Mouse (Mus musculus): ENCODE data around the gene Acaca. TPM values are rescaled to one million over a fixed set of nuclear protein-coding genes. Genes with fewer than 3 reads are reported as not detected.
"Not testable (repeated sequence)": the region's sequence is repeated elsewhere in the genome, so short reads cannot be mapped to it uniquely, and the experiment has no call there.

Gene Acaca
- polyA plus RNA-seq, 1 experiment from 2014 or later: 14.4 TPM

DNA sequence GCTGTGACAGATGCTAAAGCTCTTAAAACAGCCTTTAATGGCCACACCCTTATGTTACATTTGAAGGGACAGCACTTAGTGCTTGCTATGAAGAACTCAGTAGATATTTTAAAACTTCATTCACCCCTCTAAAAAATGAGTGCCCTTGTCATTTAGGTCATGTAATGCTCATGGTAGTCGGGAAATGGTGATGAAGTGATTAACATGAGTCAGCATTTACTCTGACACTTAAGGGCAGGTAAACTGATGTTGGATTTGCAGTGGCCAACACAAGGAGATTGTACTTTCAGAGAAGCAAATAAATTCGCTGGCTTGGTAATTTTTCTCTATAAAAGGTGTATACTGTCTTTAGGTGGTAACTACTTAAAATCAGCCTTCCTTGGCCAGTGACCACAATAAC is 166.9 kb downstream of the Acaca start:
- ATAC-seq (replicated peaks; ENCODE audit: low FRiP score): no peak
- H3K4me2 ChIP-seq: no peak overlapping the region
- no peaks in the 10 kb centered on the region for H3K4me1 ChIP-seq
- H3K27ac ChIP-seq: no peak overlapping the region
- 92% methylated on average over 2 of the region's 2 CpGs for WGBS
- H3K36me3 ChIP-seq: peaks cover 16% of the 10 kb centered on the region; the same call in 1 of the 2 replicates
- no peak overlapping the region for H3K9ac ChIP-seq
- no peaks in the 10 kb centered on the region for H3K9me3 ChIP-seq (replicated peaks)
- no peaks in the 10 kb centered on the region for H3K27me3 ChIP-seq
- no peak overlapping the region for H3K4me3 ChIP-seq (replicated peaks)

DNA sequence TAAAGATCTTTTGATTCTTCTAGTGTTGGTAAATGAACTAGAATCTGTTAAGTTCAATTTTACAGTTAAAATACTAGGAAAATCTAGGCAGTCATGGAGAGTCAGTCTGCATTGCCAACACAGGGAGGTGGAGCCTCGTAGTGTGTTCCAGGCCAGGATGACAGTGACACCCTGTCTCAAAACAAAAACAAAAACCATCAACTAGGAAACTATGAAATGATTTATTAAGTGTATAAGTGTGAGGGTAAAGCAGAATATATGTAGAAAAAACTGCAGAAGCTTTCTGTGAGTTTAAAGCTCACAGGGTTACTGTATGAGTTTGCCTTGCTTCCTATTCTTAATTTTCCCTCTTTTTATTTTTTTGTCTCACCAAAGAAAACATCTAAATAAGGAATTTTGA is 176.0 kb downstream of the Acaca start:
- Histone ChIP-seq H3K27ac (no peak overlapping the region), H3K4me2 (no peak overlapping the region), H3K4me1 (no peaks in the 10 kb centered on the region), H3K9me3 (replicated peaks) (no peaks in the 10 kb centered on the region), H3K27me3 (no peaks in the 10 kb centered on the region), H3K4me3 (replicated peaks) (no peak overlapping the region), H3K9ac (no peak overlapping the region), H3K36me3 (peaks cover 7% of the 10 kb centered on the region; the same call in 1 of the 2 replicates)
- no peak for ATAC-seq (replicated peaks; ENCODE audit: low FRiP score)
- WGBS: 89% methylated on average over 1 of the region's 1 CpGs

DNA sequence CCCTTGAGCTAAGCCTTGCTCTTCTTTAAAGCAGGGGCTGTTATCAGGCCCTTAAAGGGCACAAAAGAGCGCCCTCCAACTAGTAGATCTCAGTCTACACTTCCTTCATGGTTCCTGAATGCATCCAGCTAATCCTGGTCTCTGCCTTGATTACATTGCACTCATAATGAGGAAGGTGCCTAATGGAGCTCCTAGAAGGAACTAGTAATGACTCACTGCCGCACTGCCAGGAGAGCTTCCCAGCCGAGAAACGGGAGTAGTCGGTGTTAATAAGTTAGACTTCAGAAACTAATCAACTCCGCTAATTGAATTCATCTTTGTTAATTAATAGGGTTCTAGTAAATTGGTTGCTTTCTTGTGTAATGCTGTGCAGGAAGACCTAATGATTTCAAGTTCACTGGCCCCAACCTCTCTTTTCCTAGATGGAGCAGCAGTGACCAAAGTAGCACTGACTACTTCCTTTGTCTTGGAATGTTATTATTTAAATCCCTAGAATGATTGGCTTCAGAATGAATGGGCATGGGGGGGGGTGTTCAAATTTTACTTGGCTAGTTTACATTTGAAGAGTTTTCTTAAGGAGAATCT is 176.8 kb downstream of the Acaca start:
- H3K27me3 ChIP-seq: no peaks in the 10 kb centered on the region
- H3K4me3 ChIP-seq (replicated peaks): no peak overlapping the region
- H3K36me3 ChIP-seq: peaks cover 6% of the 10 kb centered on the region; the same call in 1 of the 2 replicates
- ATAC-seq (replicated peaks; ENCODE audit: low FRiP score): no peak
- no peaks in the 10 kb centered on the region for H3K9me3 ChIP-seq (replicated peaks)
- H3K4me2 ChIP-seq: no peak overlapping the region
- no peaks in the 10 kb centered on the region for H3K4me1 ChIP-seq
- H3K27ac ChIP-seq: no peak overlapping the region
- no peak overlapping the region for H3K9ac ChIP-seq
- WGBS: 86% methylated on average over 6 of the region's 6 CpGs

DNA sequence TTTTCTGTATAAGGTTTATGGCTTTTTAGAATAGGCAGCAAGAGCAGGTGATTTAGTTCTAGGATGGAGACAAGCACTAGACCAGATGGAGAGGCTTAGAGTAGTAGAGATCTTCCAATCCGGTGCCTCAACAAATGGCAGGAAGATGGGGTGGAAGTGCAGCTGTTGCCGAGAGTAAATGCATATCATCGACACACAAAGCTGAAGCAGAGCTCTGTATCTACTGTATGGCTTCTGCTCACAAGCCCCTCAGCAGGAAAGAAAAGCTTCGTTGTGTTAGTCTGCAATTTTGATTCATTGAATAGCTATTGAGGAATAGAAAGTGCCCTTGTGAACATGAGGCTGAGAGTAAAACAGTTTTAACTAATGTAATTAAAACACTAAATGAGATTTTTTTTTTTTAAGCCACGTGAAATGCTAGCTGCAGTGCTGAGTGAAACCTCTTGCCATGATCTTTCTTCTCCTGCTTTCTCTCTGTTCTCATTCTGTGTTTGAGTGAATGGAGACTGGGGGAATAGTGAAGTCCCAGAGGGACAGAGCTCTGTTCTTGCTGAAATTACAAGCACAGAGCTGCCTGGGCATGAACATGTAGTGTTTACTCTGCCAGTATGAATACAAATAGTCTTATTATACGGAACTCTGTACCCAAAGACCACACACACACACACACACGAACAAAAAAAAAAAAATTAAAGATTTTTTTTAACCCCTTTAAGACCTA is 194.7 kb downstream of the Acaca start:
- Histone ChIP-seq H3K27me3 (no peaks in the 10 kb centered on the region), H3K9me3 (replicated peaks) (no peaks in the 10 kb centered on the region), H3K4me3 (replicated peaks) (no peak overlapping the region), H3K9ac (no peak overlapping the region), H3K4me2 (no peak overlapping the region), H3K36me3 (peaks cover 46% of the 10 kb centered on the region), H3K27ac (no peak overlapping the region), H3K4me1 (no peaks in the 10 kb centered on the region)
- no peak for ATAC-seq (replicated peaks; ENCODE audit: low FRiP score)
- WGBS: 79% methylated on average over 7 of the region's 7 CpGs

DNA sequence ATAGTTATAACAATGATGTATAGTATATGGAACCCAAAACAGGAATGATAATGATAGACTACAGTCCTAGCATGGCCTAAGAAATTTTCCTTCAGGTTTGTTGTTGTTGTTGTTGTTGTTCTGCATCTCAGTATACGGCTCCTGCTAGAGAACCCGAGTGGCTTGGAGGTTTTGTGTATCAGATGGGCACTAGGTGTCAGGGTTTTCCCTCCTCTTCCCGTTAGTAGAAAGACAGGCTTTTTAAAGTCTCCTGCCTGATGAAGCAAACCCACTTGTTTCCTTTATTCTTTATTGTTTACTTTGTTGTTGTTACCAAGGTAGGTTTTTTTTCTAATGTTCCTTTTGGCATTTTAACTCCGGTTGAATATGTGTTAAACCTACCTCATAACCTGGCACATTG is 197.6 kb downstream of the Acaca start:
- H3K4me3 ChIP-seq (replicated peaks): no peak overlapping the region
- H3K36me3 ChIP-seq: peaks cover 32% of the 10 kb centered on the region
- H3K27me3 ChIP-seq: no peaks in the 10 kb centered on the region
- no peaks in the 10 kb centered on the region for H3K4me1 ChIP-seq
- H3K9me3 ChIP-seq (replicated peaks): no peaks in the 10 kb centered on the region
- no peak overlapping the region for H3K9ac ChIP-seq
- no peak overlapping the region for H3K4me2 ChIP-seq
- ATAC-seq (replicated peaks; ENCODE audit: low FRiP score): no peak
- 76% methylated on average over 4 of the region's 4 CpGs for WGBS
- no peak overlapping the region for H3K27ac ChIP-seq

DNA sequence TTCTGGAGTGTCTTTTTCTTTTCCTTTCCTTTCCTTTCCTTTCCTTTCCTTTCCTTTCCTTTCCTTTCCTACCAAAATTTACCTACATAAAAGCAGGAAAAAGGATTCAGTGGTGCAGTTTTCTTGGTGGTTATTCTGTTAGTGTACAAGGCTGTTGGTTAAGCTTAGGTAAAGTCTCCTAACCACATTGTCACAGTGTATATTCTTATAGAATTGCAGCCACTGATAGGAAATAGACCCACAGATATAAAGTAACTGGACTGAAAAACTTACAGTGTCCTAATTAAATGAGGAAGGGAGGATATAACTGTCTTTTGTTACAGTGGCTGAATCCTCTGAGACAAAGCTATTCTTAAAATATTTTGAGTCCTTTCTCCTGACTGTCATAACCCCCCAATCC is 202.9 kb downstream of the Acaca start:
- H3K36me3 ChIP-seq: 0 out of 2 replicates have a peak, but pooled peaks cover 9% of the 10 kb centered on the region
- no peak overlapping the region for H3K4me2 ChIP-seq
- no peak for ATAC-seq (replicated peaks; ENCODE audit: low FRiP score)
- no peaks in the 10 kb centered on the region for H3K9me3 ChIP-seq (replicated peaks)
- no peaks in the 10 kb centered on the region for H3K27me3 ChIP-seq
- H3K27ac ChIP-seq: no peak overlapping the region
- H3K9ac ChIP-seq: no peak overlapping the region
- no peak overlapping the region for H3K4me3 ChIP-seq (replicated peaks)
- no peaks in the 10 kb centered on the region for H3K4me1 ChIP-seq

DNA sequence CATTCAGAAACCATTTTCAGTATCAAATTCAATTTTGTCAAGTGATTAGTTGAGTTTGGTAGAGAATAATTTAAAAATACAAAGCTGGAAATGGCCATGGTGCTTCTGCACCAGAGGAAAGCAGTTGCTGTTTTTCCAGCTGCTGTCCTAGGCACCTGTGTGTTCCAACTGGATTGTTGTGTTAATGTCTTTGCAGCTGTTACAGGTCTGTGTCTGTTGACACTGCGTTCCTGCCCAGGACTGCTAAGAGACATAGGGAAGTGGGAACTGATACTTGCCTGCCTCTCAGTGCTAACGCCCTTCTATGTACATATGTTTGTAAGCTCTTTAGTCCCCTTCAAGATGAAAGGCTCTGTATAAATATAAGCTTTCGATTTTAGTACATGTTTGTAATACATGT is 203.4 kb downstream of the Acaca start:
- H3K4me3 ChIP-seq (replicated peaks): no peak overlapping the region
- H3K4me2 ChIP-seq: no peak overlapping the region
- no peaks in the 10 kb centered on the region for H3K27me3 ChIP-seq
- WGBS: 79% methylated on average over 3 of the region's 3 CpGs
- no peaks in the 10 kb centered on the region for H3K4me1 ChIP-seq
- 0 out of 2 replicates have a peak, but pooled peaks cover 9% of the 10 kb centered on the region for H3K36me3 ChIP-seq
- H3K27ac ChIP-seq: no peak overlapping the region
- no peaks in the 10 kb centered on the region for H3K9me3 ChIP-seq (replicated peaks)
- ATAC-seq (replicated peaks; ENCODE audit: low FRiP score): no peak
- no peak overlapping the region for H3K9ac ChIP-seq

DNA sequence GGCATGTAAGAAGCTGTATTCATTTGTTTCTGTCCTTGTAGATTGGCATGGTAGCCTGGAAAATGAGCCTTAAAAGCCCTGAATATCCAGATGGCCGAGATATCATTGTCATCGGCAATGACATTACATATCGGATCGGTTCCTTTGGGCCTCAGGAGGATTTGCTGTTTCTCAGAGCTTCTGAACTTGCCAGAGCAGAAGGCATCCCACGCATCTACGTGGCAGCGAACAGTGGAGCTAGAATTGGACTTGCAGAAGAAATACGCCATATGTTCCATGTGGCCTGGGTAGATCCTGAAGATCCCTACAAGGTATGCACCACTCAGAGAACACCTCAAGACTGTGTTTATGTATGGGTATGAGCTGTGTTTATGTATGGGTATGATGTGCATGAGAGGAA is 208.8 kb downstream of the Acaca start:
- WGBS: 97% methylated on average over 8 of the region's 8 CpGs

DNA sequence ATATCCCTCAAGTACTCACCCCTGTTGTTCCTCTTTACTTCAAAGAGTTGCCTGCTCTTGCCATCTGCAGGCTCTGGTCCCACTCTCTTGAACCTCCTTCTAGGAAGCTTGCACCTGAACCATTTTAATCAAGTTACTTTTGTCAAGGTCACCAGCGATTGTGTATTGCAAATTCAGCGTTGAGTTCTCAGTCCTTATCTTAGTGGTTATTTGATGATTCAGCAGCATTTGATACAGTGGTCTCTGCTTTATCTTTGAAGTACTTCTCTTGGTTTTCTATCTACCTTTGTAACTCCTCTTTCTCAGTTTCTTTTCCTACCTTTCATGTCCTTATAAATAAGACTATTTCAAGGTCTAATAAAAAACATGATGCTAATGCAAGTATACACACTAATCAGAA is 211.2 kb downstream of the Acaca start:
- 85% methylated on average over 2 of the region's 2 CpGs for WGBS

More for the DNA sequence above, 208.8 kb downstream of the Acaca start:
- ATAC-seq (replicated peaks; ENCODE audit: low FRiP score); H3K4me1 ChIP-seq; H3K27me3 ChIP-seq; H3K4me3 ChIP-seq (replicated peaks); H3K9me3 ChIP-seq (replicated peaks); H3K27ac ChIP-seq; H3K4me2 ChIP-seq; H3K36me3 ChIP-seq; H3K9ac ChIP-seq: not testable (repeated sequence)

DNA sequence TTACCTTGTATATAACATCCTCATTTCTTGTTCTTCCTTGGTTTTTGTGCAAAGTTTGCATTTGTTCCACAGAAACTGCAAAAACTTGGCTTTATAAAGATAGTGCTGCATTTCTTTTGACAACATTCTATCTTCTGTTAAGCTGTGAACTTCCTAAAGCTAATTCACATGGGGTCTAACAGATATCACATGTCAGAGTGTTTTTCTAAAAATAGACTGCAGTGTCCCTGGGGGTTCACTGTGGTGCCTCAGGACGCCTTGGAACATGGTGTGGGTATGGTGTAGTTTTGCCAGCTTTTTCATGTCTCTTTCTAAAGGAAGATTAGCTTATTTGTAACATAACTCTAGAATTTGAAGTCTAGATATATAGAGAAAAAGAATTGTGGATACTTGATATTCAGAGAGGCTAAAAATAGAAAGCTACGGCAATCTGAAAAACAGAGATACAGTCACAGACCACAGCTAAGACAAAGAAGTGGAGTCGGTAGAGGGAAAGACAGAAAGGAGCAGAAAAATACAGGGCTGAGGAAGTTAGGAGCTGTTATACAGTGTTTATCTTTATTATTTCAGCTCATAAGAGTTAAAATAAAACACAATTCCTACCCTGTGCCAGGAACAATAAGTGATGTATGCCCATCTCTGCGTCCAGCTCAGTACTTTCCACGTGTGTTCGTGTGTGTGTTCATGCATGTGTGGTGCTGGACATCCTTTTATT is 215.2 kb downstream of the Acaca start:
- Histone ChIP-seq H3K27ac (no peak overlapping the region), H3K27me3 (no peaks in the 10 kb centered on the region), H3K36me3 (no peaks in the 10 kb centered on the region; the same call in 1 of the 2 replicates), H3K4me2 (no peak overlapping the region), H3K9ac (no peak overlapping the region), H3K4me1 (no peaks in the 10 kb centered on the region), H3K9me3 (replicated peaks) (no peaks in the 10 kb centered on the region), H3K4me3 (replicated peaks) (no peak overlapping the region)
- no peak for ATAC-seq (replicated peaks; ENCODE audit: low FRiP score)
- WGBS: 72% methylated on average over 6 of the region's 6 CpGs

More for the DNA sequence above, 211.2 kb downstream of the Acaca start:
- no peak overlapping the region for H3K4me3 ChIP-seq (replicated peaks)
- H3K4me2 ChIP-seq: no peak overlapping the region
- no peaks in the 10 kb centered on the region for H3K4me1 ChIP-seq
- no peaks in the 10 kb centered on the region for H3K27me3 ChIP-seq
- H3K27ac ChIP-seq: no peak overlapping the region
- no peak overlapping the region for H3K9ac ChIP-seq
- ATAC-seq (replicated peaks; ENCODE audit: low FRiP score): no peak
- no peaks in the 10 kb centered on the region for H3K9me3 ChIP-seq (replicated peaks)
- H3K36me3 ChIP-seq: peaks cover 5% of the 10 kb centered on the region; the same call in 1 of the 2 replicates

DNA sequence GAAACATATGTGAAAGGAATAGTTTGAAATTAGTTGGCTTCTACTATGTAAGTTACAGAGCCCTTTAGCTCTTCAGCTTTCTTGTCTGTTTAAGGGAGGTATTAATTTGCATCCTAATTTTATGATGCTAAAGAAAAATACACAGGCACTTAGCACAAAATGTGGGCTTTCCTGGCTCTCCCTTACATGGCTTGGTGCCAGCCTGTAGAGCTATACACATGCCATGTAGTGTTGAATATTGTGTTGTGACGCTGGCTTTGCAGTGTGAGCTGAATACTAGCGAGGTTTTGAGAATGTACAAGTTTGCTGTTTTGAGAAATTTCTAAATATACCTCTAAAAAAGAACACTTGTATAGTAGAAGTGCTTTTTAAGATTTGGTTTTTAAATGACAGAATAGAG is 218.3 kb downstream of the Acaca start:
- Histone ChIP-seq H3K27ac (no peak overlapping the region), H3K4me2 (no peak overlapping the region), H3K36me3 (no peaks in the 10 kb centered on the region; the same call in 1 of the 2 replicates), H3K9ac (no peak overlapping the region), H3K9me3 (replicated peaks) (no peaks in the 10 kb centered on the region), H3K4me1 (no peaks in the 10 kb centered on the region), H3K4me3 (replicated peaks) (no peak overlapping the region), H3K27me3 (no peaks in the 10 kb centered on the region)
- ATAC-seq (replicated peaks; ENCODE audit: low FRiP score): no peak
- WGBS: 89% methylated on average over 2 of the region's 2 CpGs

All from kidney, embryonic 15.5 days (tissue).